Mouse (Mus musculus) lung, adult 2 months (tissue): ENCODE results near the gene Nub1. TPM values are rescaled to one million over a fixed set of nuclear protein-coding genes. Genes with fewer than 3 reads are reported as not detected.
"Not testable (repeated sequence)": the region's sequence is repeated elsewhere in the genome, so short reads cannot be mapped to it uniquely, and the experiment has no call there.

Experiments used
- DNase-seq: peaks from one replicate; pipeline ENCODE4 v3.0.0; 2022
- H3K4me1 ChIP-seq: fragments of 200-500 bp; 2 replicates; pipeline ENCODE4 v1.6.1; 2011; ENCODE audit warnings: low read length; ENCODE audit not compliant: control insufficient read depth, insufficient read depth
- H3K4me3 ChIP-seq: fragments of 200-500 bp; replicated peaks from 2 replicates; pipeline ENCODE3; 2011; ENCODE audit warnings: low read depth, mild to moderate bottlenecking, control low read depth, low read length; ENCODE audit errors: extremely low read depth
- CTCF ChIP-seq: fragments of 200-500 bp; IDR thresholded peaks from 2 replicates; pipeline ENCODE4 v1.5.1; 2011; ENCODE audit warnings: mild to moderate bottlenecking, low read length, control low read depth; ENCODE audit not compliant: insufficient read depth
- POLR2A ChIP-seq: fragments of 200-500 bp; IDR thresholded peaks from 2 replicates; pipeline ENCODE4 v1.6.1; 2011; ENCODE audit warnings: low read depth, mild to moderate bottlenecking, control low read depth, low read length, borderline replicate concordance; ENCODE audit errors: extremely low read depth
- WGBS: fragments of 180-500 bp; shearing (Covaris S2); methylation state at CpG from one replicate; pipeline ENCODE4 v1.1.7; 2018; 5-methylcytosine and 5-hydroxymethylcytosine counted together
- polyA plus RNA-seq: library from polyadenylated mRNA; depleted of rRNA; stranded (reverse); fragments of >200 nt; gene quantifications from 2 replicates; pipeline ENCODE4 v1.2.3, GENCODE M21; 2012

Gene Nub1
- polyA plus RNA-seq, 1 experiment, result 59.9 TPM

GRCm38 (mm10) chr5:24654491-24654890, 30.8 kb upstream of the Nub1 start:
- TF ChIP-seq POLR2A (no peak), CTCF (no peak)
- Histone ChIP-seq H3K4me3 (no peak overlapping the region), H3K4me1 (no peaks in the 10 kb centered on the region)
- DNase-seq, result no peak
- 65% methylated on average over 6 of the region's 6 CpGs for WGBS

GRCm38 (mm10) chr5:24657113-24657512, 28.2 kb upstream of the Nub1 start:
- 40% methylated on average over 2 of the region's 2 CpGs for WGBS
- DNase-seq, result no peak
- H3K4me1 ChIP-seq, result no peaks in the 10 kb centered on the region
- TF ChIP-seq CTCF (no peak), POLR2A (no peak)
- no peak overlapping the region for H3K4me3 ChIP-seq

GRCm38 (mm10) chr5:24659708-24660423, 25.5 kb upstream of the Nub1 start:
- Histone ChIP-seq H3K4me3 (no peak overlapping the region), H3K4me1 (no peaks in the 10 kb centered on the region)
- no peak for TF ChIP-seq POLR2A
- no peak for TF ChIP-seq CTCF
- 57% methylated on average over 4 of the region's 4 CpGs for WGBS
- DNase-seq, result no peak

- no peak for DNase-seq
- Histone ChIP-seq H3K4me1 (no peaks in the 10 kb centered on the region), H3K4me3 (no peak overlapping the region)
- 44% methylated on average over 6 of the region's 6 CpGs for WGBS
- TF ChIP-seq POLR2A, result no peak
- no peak for TF ChIP-seq CTCF
Observed at GRCm38 (mm10) chr5:24661457-24661856, 23.9 kb upstream of the Nub1 start.

- WGBS, result 18% methylated on average over 4 of the region's 4 CpGs
- TF ChIP-seq POLR2A (no peak), CTCF (peak; percentile 87)
- no peaks in the 10 kb centered on the region for H3K4me1 ChIP-seq
- H3K4me3 ChIP-seq, result no peak overlapping the region
- peak; percentile 85 for DNase-seq
Observed at GRCm38 (mm10) chr5:24674238-24674637, 11.1 kb upstream of the Nub1 start.

- WGBS, result 25% methylated on average over 1 of the region's 1 CpGs
- DNase-seq, result no peak
- 0 out of 2 replicates have a peak, but pooled peaks cover 3% of the 10 kb centered on the region for H3K4me1 ChIP-seq
- TF ChIP-seq POLR2A (no peak), CTCF (no peak)
- H3K4me3 ChIP-seq, result no peak overlapping the region
Observed at GRCm38 (mm10) chr5:24681436-24681835, 3.9 kb upstream of the Nub1 start.

GRCm38 (mm10) chr5:24684578-24685365, 560 bp upstream of the Nub1 start:
- TF ChIP-seq CTCF, result no peak
- TF ChIP-seq POLR2A, result no peak
- peak overlapping the region; percentile 71 for H3K4me3 ChIP-seq
- H3K4me1 ChIP-seq, result peaks cover 9% of the 10 kb centered on the region; the same call in 1 of the 2 replicates
- peak; percentile 44 for DNase-seq
- 16% methylated on average over 16 of the region's 16 CpGs for WGBS

- Histone ChIP-seq H3K4me3 (peak overlapping the region; percentile 99), H3K4me1 (peaks cover 9% of the 10 kb centered on the region; the same call in 1 of the 2 replicates)
- TF ChIP-seq POLR2A (no peak), CTCF (no peak)
- WGBS, result 0% methylated on average over 15 of the region's 15 CpGs
- DNase-seq, result no peak
Observed at GRCm38 (mm10) chr5:24686176-24686575, 844 bp downstream of the Nub1 start.

- H3K4me3 ChIP-seq, DNase-seq, H3K4me1 ChIP-seq: not testable (repeated sequence)
- WGBS, result 67% methylated on average over 16 of the region's 16 CpGs
Observed at GRCm38 (mm10) chr5:24686671-24687420, 1.5 kb downstream of the Nub1 start.
